Mouse (Mus musculus) intestine, embryonic 16.5 days (tissue): Measurements from ENCODE around the gene Imp3. TPM values are rescaled to one million over a fixed set of nuclear protein-coding genes. Genes with fewer than 3 reads are reported as not detected.
A peak's percentile ranks its signal among the peaks of the same experiment; 100 is the strongest.

ENCODE experiments used
- ATAC-seq: fragments of 200-750 bp; cut with Nextera tagmentation; 2 replicates; pipeline ENCODE4 v1.8.0; 2017; ENCODE audit warnings: moderate TSS enrichment, moderate library complexity
- H3K27ac ChIP-seq: fragments of 300-500 bp; sonication (generic); 2 replicates; pipeline ENCODE4 v1.5.1; 2014; ENCODE audit warnings: mild to moderate bottlenecking, low read length
- H3K27me3 ChIP-seq: fragments of 300-500 bp; sonication (generic); replicated peaks from 2 replicates; pipeline ENCODE4 v1.6.1; 2014; ENCODE audit warnings: low read length, control low read depth, mixed read lengths; ENCODE audit not compliant: control insufficient read depth, insufficient read depth
- H3K36me3 ChIP-seq: fragments of 300-500 bp; sonication (generic); 2 replicates; pipeline ENCODE4 v1.6.1; 2014; ENCODE audit warnings: low read length, control low read depth; ENCODE audit not compliant: control insufficient read depth, insufficient read depth
- H3K4me1 ChIP-seq: fragments of 300-500 bp; sonication (generic); 2 replicates; pipeline ENCODE4 v1.6.1; 2014; ENCODE audit warnings: low read length, control low read depth, mixed read lengths; ENCODE audit not compliant: control insufficient read depth, insufficient read depth
- H3K4me2 ChIP-seq: fragments of 300-500 bp; sonication (generic); 2 replicates; pipeline ENCODE4 v1.6.1; 2014; ENCODE audit warnings: low read depth, low read length, control low read depth
- H3K4me3 ChIP-seq: fragments of 300-500 bp; sonication (generic); 2 replicates; pipeline ENCODE4 v1.5.1; 2014; ENCODE audit warnings: mild to moderate bottlenecking, low read length
- H3K9ac ChIP-seq: fragments of 300-500 bp; sonication (generic); 2 replicates; pipeline ENCODE4 v1.6.1; 2014; ENCODE audit warnings: low read depth, low read length
- H3K9me3 ChIP-seq: fragments of 300-500 bp; sonication (generic); 2 replicates; pipeline ENCODE4 v1.6.1; 2016; ENCODE audit warnings: low read length, control low read depth; ENCODE audit not compliant: control insufficient read depth
- WGBS: fragments of 180-500 bp; shearing (Covaris S2); extraction: QIAGEN DNeasy Blood & Tissue Kit; methylation state at CpG from one replicate; pipeline ENCODE4 v1.1.7; 2014; 5-methylcytosine and 5-hydroxymethylcytosine counted together
- polyA plus RNA-seq: library from polyadenylated mRNA; unstranded; fragments of >200 nt; fragmentation: Nextera tagmentation; extraction: Ambion mirVana; gene quantifications from 2 replicates; pipeline ENCODE4 v1.2.1, GENCODE M21; 2015

The Imp3 gene
- polyA plus RNA-seq, 1 experiment from 2014 or later = 67.2 TPM

GRCm38 (mm10) chr9:56915695-56916410, 21.4 kb upstream of the Imp3 start:
- Histone ChIP-seq H3K9me3 (no peaks in the 10 kb centered on the region), H3K4me1 (no peaks in the 10 kb centered on the region), H3K9ac (no peak overlapping the region), H3K27ac (no peak overlapping the region), H3K4me3 (no peak overlapping the region), H3K4me2 (no peak overlapping the region), H3K27me3 (no peaks in the 10 kb centered on the region), H3K36me3 (no peaks in the 10 kb centered on the region)
- no peak for ATAC-seq
- WGBS = 78% methylated on average over 5 of the region's 5 CpGs

GRCm38 (mm10) chr9:56917131-56917530, 20.1 kb upstream of the Imp3 start:
- Histone ChIP-seq H3K9ac (no peak overlapping the region), H3K27me3 (no peaks in the 10 kb centered on the region), H3K4me1 (no peaks in the 10 kb centered on the region), H3K36me3 (peaks cover 5% of the 10 kb centered on the region; the same call in 1 of the 2 replicates), H3K4me2 (no peak overlapping the region), H3K27ac (no peak overlapping the region), H3K4me3 (no peak overlapping the region), H3K9me3 (no peaks in the 10 kb centered on the region)
- 71% methylated on average over 2 of the region's 2 CpGs for WGBS
- no peak for ATAC-seq

GRCm38 (mm10) chr9:56918466-56918865, 18.8 kb upstream of the Imp3 start:
- H3K4me1 ChIP-seq = peaks cover 4% of the 10 kb centered on the region
- ATAC-seq = no peak
- H3K27me3 ChIP-seq = no peaks in the 10 kb centered on the region
- H3K9me3 ChIP-seq = no peaks in the 10 kb centered on the region
- WGBS = 97% methylated on average over 13 of the region's 13 CpGs
- peaks cover 5% of the 10 kb centered on the region; the same call in 1 of the 2 replicates for H3K36me3 ChIP-seq
- H3K9ac ChIP-seq = no peak overlapping the region
- no peak overlapping the region for H3K4me2 ChIP-seq
- no peak overlapping the region for H3K27ac ChIP-seq
- no peak overlapping the region for H3K4me3 ChIP-seq

GRCm38 (mm10) chr9:56922746-56923145, 14.5 kb upstream of the Imp3 start:
- Histone ChIP-seq H3K36me3 (peaks cover 5% of the 10 kb centered on the region; the same call in 1 of the 2 replicates), H3K4me2 (no peak overlapping the region), H3K27ac (no peak overlapping the region), H3K27me3 (no peaks in the 10 kb centered on the region), H3K4me3 (no peak overlapping the region), H3K4me1 (peaks cover 38% of the 10 kb centered on the region), H3K9ac (0 out of 2 replicates have a peak overlapping the region, but pooled peaks have one; percentile 30), H3K9me3 (no peaks in the 10 kb centered on the region)
- no peak for ATAC-seq
- WGBS = 93% methylated on average over 4 of the region's 4 CpGs

- Histone ChIP-seq H3K27ac (peak overlapping the region; percentile 49), H3K9ac (peak overlapping the region; percentile 30), H3K9me3 (no peaks in the 10 kb centered on the region), H3K4me3 (peak overlapping the region; percentile 37), H3K4me1 (peaks cover 43% of the 10 kb centered on the region), H3K27me3 (no peaks in the 10 kb centered on the region), H3K4me2 (peak overlapping the region; percentile 93), H3K36me3 (peaks cover 5% of the 10 kb centered on the region; the same call in 1 of the 2 replicates)
- ATAC-seq = no peak
- 56% methylated on average over 8 of the region's 8 CpGs for WGBS
Observed at GRCm38 (mm10) chr9:56923841-56924650, 13.2 kb upstream of the Imp3 start.

- WGBS = 25% methylated on average over 7 of the region's 7 CpGs
- H3K4me1 ChIP-seq = peaks cover 43% of the 10 kb centered on the region
- H3K4me3 ChIP-seq = peak overlapping the region; percentile 37
- peaks cover 5% of the 10 kb centered on the region; the same call in 1 of the 2 replicates for H3K36me3 ChIP-seq
- peak overlapping the region; percentile 49 for H3K27ac ChIP-seq
- H3K9me3 ChIP-seq = no peaks in the 10 kb centered on the region
- peak overlapping the region; percentile 30 for H3K9ac ChIP-seq
- peak; percentile 52 for ATAC-seq
- H3K4me2 ChIP-seq = peak overlapping the region; percentile 93
- H3K27me3 ChIP-seq = no peaks in the 10 kb centered on the region
Observed at GRCm38 (mm10) chr9:56924651-56925027, 12.6 kb upstream of the Imp3 start.

GRCm38 (mm10) chr9:56925291-56926024, 11.8 kb upstream of the Imp3 start:
- no peak for ATAC-seq
- peak overlapping the region; percentile 30; the same call in 1 of the 2 replicates for H3K9ac ChIP-seq
- peak overlapping the region; percentile 49; the same call in 1 of the 2 replicates for H3K27ac ChIP-seq
- H3K9me3 ChIP-seq = no peaks in the 10 kb centered on the region
- H3K4me2 ChIP-seq = peak overlapping the region; percentile 93
- H3K4me1 ChIP-seq = peaks cover 43% of the 10 kb centered on the region
- peaks cover 5% of the 10 kb centered on the region; the same call in 1 of the 2 replicates for H3K36me3 ChIP-seq
- H3K4me3 ChIP-seq = peak overlapping the region; percentile 37
- 71% methylated on average over 26 of the region's 26 CpGs for WGBS
- H3K27me3 ChIP-seq = no peaks in the 10 kb centered on the region

GRCm38 (mm10) chr9:56926025-56926360, 11.3 kb upstream of the Imp3 start:
- peaks cover 43% of the 10 kb centered on the region for H3K4me1 ChIP-seq
- H3K9me3 ChIP-seq = no peaks in the 10 kb centered on the region
- H3K4me3 ChIP-seq = no peak overlapping the region; the same call in 1 of the 2 replicates
- H3K4me2 ChIP-seq = peak overlapping the region; percentile 93
- H3K27me3 ChIP-seq = no peaks in the 10 kb centered on the region
- 95% methylated on average over 10 of the region's 10 CpGs for WGBS
- H3K36me3 ChIP-seq = peaks cover 5% of the 10 kb centered on the region; the same call in 1 of the 2 replicates
- no peak for ATAC-seq
- peak overlapping the region; percentile 81; the same call in 1 of the 2 replicates for H3K9ac ChIP-seq
- H3K27ac ChIP-seq = no peak overlapping the region

GRCm38 (mm10) chr9:56926387-56926786, 10.9 kb upstream of the Imp3 start:
- Histone ChIP-seq H3K27me3 (no peaks in the 10 kb centered on the region), H3K36me3 (peaks cover 4% of the 10 kb centered on the region; the same call in 1 of the 2 replicates), H3K4me1 (peaks cover 43% of the 10 kb centered on the region), H3K9ac (peak overlapping the region; percentile 81; the same call in 1 of the 2 replicates), H3K9me3 (no peaks in the 10 kb centered on the region), H3K27ac (no peak overlapping the region; the same call in 1 of the 2 replicates), H3K4me2 (peak overlapping the region; percentile 93), H3K4me3 (peak overlapping the region; percentile 70)
- no peak for ATAC-seq
- 77% methylated on average over 10 of the region's 10 CpGs for WGBS
